8 mouse cellular contexts compared by ENCODE assay signal in genomic region chr2:129699484-129700158, GRCm38 (mm10). TPM values are rescaled to one million over a fixed set of nuclear protein-coding genes. Genes with fewer than 3 reads are reported as not detected.
DNase-seq lines count a peak whose midpoint lies in the region; ATAC-seq lines count a peak whose summit lies in the region.
"Had no signal": no experiment of that assay in that cellular context is flagged by ENCODE, and none has a peak within 500 bp of the region (broad histone marks: within the 10 kb centered on the region; RNA-seq: fewer than 3 reads in every experiment).

Gene Pdyn (minus strand): TSS chr2:129699844.

- no peaks in the 10 kb centered on the region for H3K36me3 ChIP-seq in forebrain, embryonic 13.5 days (ENCODE audit: poor library complexity, severe bottlenecking)
- H3K36me3 ChIP-seq in stomach, embryonic 14.5 days (ENCODE audit: control insufficient read depth, insufficient read depth, low read length): no peaks in the 10 kb centered on the region
- H3K36me3 ChIP-seq in liver, embryonic 11.5 days (ENCODE audit: control insufficient read depth, insufficient read depth, low read length): no peaks in the 10 kb centered on the region

- DNase-seq in right cerebral cortex, adult 18-20 months: peak; percentile 17
- DNase-seq in right cerebral cortex, postnatal 14 days: no peak
- DNase-seq in left cerebral cortex, postnatal 36 days (ENCODE audit: low spot score in 2 of 2): peak in 1 of 2 experiments; percentile 16
- DNase-seq in liver, embryonic 11.5 days (ENCODE audit: low spot score): no peak
- DNase-seq in natural killer cell, adult 2 months (ENCODE audit: low spot score in 2 of 2): no peak

- H3K9ac ChIP-seq in forebrain, embryonic 13.5 days: 0 out of 2 replicates have a peak within 1 kb of the TSS, but pooled peaks have one; percentile 50
- H3K9ac ChIP-seq in stomach, embryonic 14.5 days (replicated peaks; ENCODE audit: low read depth, low read length): no peak within 1 kb of the TSS
- H3K9ac ChIP-seq in liver, embryonic 11.5 days (ENCODE audit: low read depth, low read length): no peak within 1 kb of the TSS

- H3K4me3 ChIP-seq in forebrain, embryonic 13.5 days: peak within 1 kb of the TSS; percentile 31
- no peak within 1 kb of the TSS for H3K4me3 ChIP-seq in stomach, embryonic 14.5 days (ENCODE audit: low read depth, low read length)
- H3K4me3 ChIP-seq in liver, embryonic 11.5 days (ENCODE audit: low read depth, low read length): no peak within 1 kb of the TSS

- peak; percentile 85 for ATAC-seq in forebrain, embryonic 13.5 days
- no peak for ATAC-seq in stomach, embryonic 14.5 days (ENCODE audit: insufficient number of reproducible peaks, insufficient read depth, low FRiP score, low read depth)
- no peak for ATAC-seq in liver, embryonic 11.5 days (replicated peaks; ENCODE audit: low FRiP score)

- H3K27me3 ChIP-seq in forebrain, embryonic 13.5 days: peaks cover 25% of the 10 kb centered on the region
- peaks cover 10% of the 10 kb centered on the region; the same call in 1 of the 2 replicates for H3K27me3 ChIP-seq in stomach, embryonic 14.5 days (ENCODE audit: control insufficient read depth, insufficient read depth, low read length)
- H3K27me3 ChIP-seq in liver, embryonic 11.5 days (replicated peaks; ENCODE audit: control insufficient read depth, insufficient read depth, low read length): peaks cover 42% of the 10 kb centered on the region

- WGBS in forebrain, embryonic 13.5 days: 8% methylated on average over 20 of the region's 20 CpGs
- 8% methylated on average over 20 of the region's 20 CpGs for WGBS in stomach, embryonic 14.5 days
- 11% methylated on average over 20 of the region's 20 CpGs for WGBS in liver, embryonic 11.5 days

- no peak within 1 kb of the TSS for H3K27ac ChIP-seq in forebrain, embryonic 13.5 days
- no peak within 1 kb of the TSS for H3K27ac ChIP-seq in stomach, embryonic 14.5 days (ENCODE audit: low read length)
- H3K27ac ChIP-seq in liver, embryonic 11.5 days (ENCODE audit: low read depth, low read length): no peak within 1 kb of the TSS

- intact Hi-C loops in left cerebral cortex, postnatal 36 days (cut with DNase I): loop anchor here (10.0 kb wide), 1 partner anchor 85 kb away; no protein-coding TSS in a partner anchor

- peaks cover 15% of the 10 kb centered on the region for H3K4me1 ChIP-seq in forebrain, embryonic 13.5 days
- no peaks in the 10 kb centered on the region for H3K4me1 ChIP-seq in stomach, embryonic 14.5 days (ENCODE audit: control insufficient read depth, insufficient read depth, low read length)
- 0 out of 2 replicates have a peak, but pooled peaks cover 2% of the 10 kb centered on the region for H3K4me1 ChIP-seq in liver, embryonic 11.5 days (replicated peaks; ENCODE audit: control insufficient read depth, insufficient read depth, low read length)

- H3K4me2 ChIP-seq in forebrain, embryonic 13.5 days: peak within 1 kb of the TSS; percentile 62
- H3K4me2 ChIP-seq in stomach, embryonic 14.5 days (replicated peaks; ENCODE audit: low read depth, low read length): 0 out of 2 replicates have a peak within 1 kb of the TSS, but pooled peaks have one; percentile 16
- H3K4me2 ChIP-seq in liver, embryonic 11.5 days: no peak within 1 kb of the TSS

- no peaks in the 10 kb centered on the region for H3K9me3 ChIP-seq in forebrain, embryonic 13.5 days (replicated peaks)
- no peaks in the 10 kb centered on the region for H3K9me3 ChIP-seq in stomach, embryonic 14.5 days (ENCODE audit: control insufficient read depth, low read depth, low read length)
- no peaks in the 10 kb centered on the region for H3K9me3 ChIP-seq in liver, embryonic 11.5 days (ENCODE audit: control insufficient read depth, low read length)

RNA-seq across cellular contexts. Expression of gene Pdyn, which starts in this region (rescaled TPM):
- polyA plus RNA-seq in forebrain, embryonic 13.5 days (2015; fragmentation: Nextera tagmentation; extraction: Ambion mirVana): 2.4 and 2.8 TPM in 2 replicates
- 10 to 100 TPM; 29.2 to 33.9 TPM for total RNA-seq in left cerebral cortex, postnatal 36 days (2021)
- 0.28 TPM in 1 of 2 replicates, not detected in the other for polyA plus RNA-seq in stomach, embryonic 14.5 days (2014; fragmentation: Nextera tagmentation; extraction: Ambion mirVana)
- polyA plus RNA-seq in liver, embryonic 11.5 days (2014; fragmentation: Nextera tagmentation; extraction: Ambion mirVana): 0.18 and 0.22 TPM in 2 replicates
- polyA plus RNA-seq: lung, embryonic 16.5 days had no signal
